Mouse (Mus musculus) olfactory bulb, adult 2 months (tissue): ENCODE data around the gene Ugp2.

Source experiments
- CTCF ChIP-seq: fragments of 200-500 bp; IDR thresholded peaks from 2 replicates; pipeline ENCODE4 v1.5.1; 2012; ENCODE audit warnings: low read depth, mild to moderate bottlenecking, low read length, moderate library complexity; ENCODE audit not compliant: insufficient read depth
- POLR2A ChIP-seq: fragments of 200-500 bp; IDR thresholded peaks from 2 replicates; pipeline ENCODE4 v1.6.1; 2012; ENCODE audit warnings: mild to moderate bottlenecking, low read depth, low read length, moderate library complexity; ENCODE audit not compliant: insufficient read depth

DNA sequence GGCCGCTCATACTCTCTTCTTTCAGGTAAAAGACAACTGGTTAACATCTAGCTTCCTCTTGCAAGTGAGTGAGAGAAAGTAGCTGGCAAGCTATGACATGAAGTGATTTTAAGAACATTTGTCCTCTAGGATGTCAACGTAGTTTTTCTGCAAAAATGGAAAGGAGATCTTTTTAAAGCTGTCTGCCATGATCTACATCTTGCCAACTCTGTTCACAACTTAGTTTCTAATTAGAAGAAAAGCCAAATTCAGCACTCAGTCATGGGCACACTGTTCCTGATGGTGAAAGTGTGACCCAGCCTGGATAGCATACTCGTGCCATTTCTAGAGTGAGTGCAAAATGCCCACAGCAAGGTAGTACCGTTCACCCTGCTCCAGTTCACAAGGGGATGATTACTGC is 31.9 kb downstream of the Ugp2 start:
- no peak for TF ChIP-seq POLR2A
- TF ChIP-seq CTCF = no peak
